Comparison of ENCODE assay signal across 23 mouse cellular contexts in the genomic region with DNA sequence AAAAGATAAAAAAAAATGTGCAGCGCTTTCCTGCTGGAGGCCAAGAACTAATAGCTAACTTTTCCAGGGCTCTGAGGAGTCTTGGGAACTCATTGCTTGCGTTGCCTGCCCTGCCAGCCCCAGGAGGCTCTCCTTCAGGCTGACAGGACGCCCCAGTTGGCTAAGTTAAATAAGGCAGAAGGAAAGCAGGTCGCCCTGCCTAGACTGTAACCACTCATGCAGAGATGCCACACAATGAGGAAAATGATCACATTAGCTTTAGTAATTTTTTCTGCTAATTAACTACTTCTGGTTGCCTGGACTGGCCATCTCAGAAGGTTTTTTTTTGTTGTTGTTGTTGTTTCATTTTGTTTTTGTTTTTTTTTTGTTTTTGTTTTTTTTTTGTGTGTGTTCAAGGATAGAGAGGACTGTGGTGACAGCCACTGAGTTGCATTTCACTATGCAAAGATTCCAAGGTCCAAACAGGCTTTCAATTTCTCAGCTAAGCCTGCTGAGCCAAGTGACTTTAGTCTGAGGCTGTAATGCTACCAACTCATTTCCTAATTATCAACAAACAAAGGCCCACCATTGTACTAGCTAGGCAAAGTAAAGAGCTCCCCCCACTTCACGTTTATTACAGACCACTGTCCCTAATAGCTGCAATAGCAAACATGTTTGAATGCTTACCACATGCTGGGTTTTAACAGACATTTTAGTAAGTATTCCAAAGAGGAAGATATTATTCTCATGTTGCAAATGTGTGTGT.
DNase-seq lines count a peak whose midpoint lies in the region; ATAC-seq and TF ChIP-seq lines count a peak whose summit lies in the region.
"Had no signal": no experiment of that assay in that cellular context is flagged by ENCODE, and none has a peak within 500 bp of the region (broad histone marks: within the 10 kb centered on the region; RNA-seq: fewer than 3 reads in every experiment).

No protein-coding gene starts in this region.

- peak; percentile 21 for DNase-seq in embryonic facial prominence, embryonic 14.5 days (ENCODE audit: low spot score)
- no peak for DNase-seq in embryonic facial prominence, embryonic 10.5 days (ENCODE audit: low spot score)
- peak; percentile 24 for DNase-seq in hindbrain, postnatal 0 days (ENCODE audit: low spot score)
- DNase-seq in hindbrain, embryonic 11.5 days (ENCODE audit: low spot score) = no peak
- peak; percentile 52 for DNase-seq in Muller cell, postnatal 12 days (ENCODE audit: inconsistent ontology term)
- DNase-seq in brain, adult 2 months (ENCODE audit: low read depth, low spot score) = peak; percentile 6
- DNase-seq in liver = no peak
- DNase-seq: cerebellum, adult 8-10 months; forebrain, postnatal 0 days; gastrocnemius, postnatal 10 days; heart, postnatal 14 days; kidney, adult 18-20 months; kidney, postnatal 4 days; lung, adult 2 months; lung, postnatal 10 days; right cerebral cortex, postnatal 25 days had no signal

- H3K9me3 ChIP-seq in embryonic facial prominence, embryonic 14.5 days (ENCODE audit: control insufficient read depth, low read length) = no peaks in the 10 kb centered on the region
- H3K9me3 ChIP-seq in embryonic facial prominence, embryonic 10.5 days = no peaks in the 10 kb centered on the region
- H3K9me3 ChIP-seq in hindbrain, postnatal 0 days (ENCODE audit: low read length) = no peaks in the 10 kb centered on the region
- H3K9me3 ChIP-seq in hindbrain, embryonic 11.5 days (ENCODE audit: control insufficient read depth, low read length) = no peaks in the 10 kb centered on the region
- no peaks in the 10 kb centered on the region for H3K9me3 ChIP-seq in heart, embryonic 12.5 days (replicated peaks)
- H3K9me3 ChIP-seq: hindbrain, embryonic 13.5 days; limb, embryonic 10.5 days; limb, embryonic 15.5 days; stomach, embryonic 15.5 days had no signal

- no peak overlapping the region for H3K4me2 ChIP-seq in embryonic facial prominence, embryonic 14.5 days (ENCODE audit: low read depth, low read length)
- no peak overlapping the region for H3K4me2 ChIP-seq in hindbrain, postnatal 0 days (ENCODE audit: low read depth, low read length)
- H3K4me2 ChIP-seq in hindbrain, embryonic 11.5 days (replicated peaks; ENCODE audit: low read depth, low read length) = no peak overlapping the region
- H3K4me2 ChIP-seq in heart, embryonic 12.5 days = no peak overlapping the region
- H3K4me2 ChIP-seq: hindbrain, embryonic 13.5 days; limb, embryonic 15.5 days; stomach, embryonic 15.5 days had no signal

- no peak overlapping the region for H3K27ac ChIP-seq in embryonic facial prominence, embryonic 14.5 days (replicated peaks; ENCODE audit: low read depth, low read length)
- H3K27ac ChIP-seq in embryonic facial prominence, embryonic 10.5 days (replicated peaks) = no peak overlapping the region
- H3K27ac ChIP-seq in hindbrain, postnatal 0 days = no peak overlapping the region
- H3K27ac ChIP-seq in hindbrain, embryonic 11.5 days (ENCODE audit: low read depth, low read length) = no peak overlapping the region
- no peak overlapping the region for H3K27ac ChIP-seq in heart, embryonic 12.5 days (ENCODE audit: poor library complexity, severe bottlenecking)
- H3K27ac ChIP-seq: hindbrain, embryonic 13.5 days; limb, embryonic 10.5 days; limb, embryonic 15.5 days; liver, embryonic 14.5 days; stomach, embryonic 15.5 days had no signal

- H3K27me3 ChIP-seq in embryonic facial prominence, embryonic 14.5 days (replicated peaks; ENCODE audit: control insufficient read depth, insufficient read depth, low read length) = no peaks in the 10 kb centered on the region
- H3K27me3 ChIP-seq in embryonic facial prominence, embryonic 10.5 days (replicated peaks; ENCODE audit: low read depth, poor library complexity, severe bottlenecking) = no peaks in the 10 kb centered on the region
- no peaks in the 10 kb centered on the region for H3K27me3 ChIP-seq in hindbrain, postnatal 0 days (ENCODE audit: insufficient read depth, low read length)
- H3K27me3 ChIP-seq in hindbrain, embryonic 11.5 days (ENCODE audit: control insufficient read depth, insufficient read depth, low read length) = no peaks in the 10 kb centered on the region
- no peaks in the 10 kb centered on the region for H3K27me3 ChIP-seq in heart, embryonic 12.5 days (replicated peaks)
- H3K27me3 ChIP-seq: CH12.LX; hindbrain, embryonic 13.5 days; limb, embryonic 15.5 days; stomach, embryonic 15.5 days had no signal

- no peak overlapping the region for H3K4me3 ChIP-seq in embryonic facial prominence, embryonic 14.5 days (ENCODE audit: low read depth, low read length)
- no peak overlapping the region for H3K4me3 ChIP-seq in embryonic facial prominence, embryonic 10.5 days
- no peak overlapping the region for H3K4me3 ChIP-seq in hindbrain, postnatal 0 days (ENCODE audit: low read length)
- no peak overlapping the region for H3K4me3 ChIP-seq in hindbrain, embryonic 11.5 days (ENCODE audit: low read depth, low read length)
- no peak overlapping the region for H3K4me3 ChIP-seq in heart, embryonic 12.5 days
- H3K4me3 ChIP-seq: hindbrain, embryonic 13.5 days; limb, embryonic 10.5 days; limb, embryonic 15.5 days; stomach, embryonic 15.5 days had no signal

- no peak for TF ChIP-seq CTCF in hindbrain, postnatal 0 days (IDR thresholded peaks at IDR 0.05; ENCODE audit: low read depth)

- no peaks in the 10 kb centered on the region for H3K4me1 ChIP-seq in embryonic facial prominence, embryonic 14.5 days (ENCODE audit: control insufficient read depth, insufficient read depth, low read length)
- peaks cover 4% of the 10 kb centered on the region for H3K4me1 ChIP-seq in embryonic facial prominence, embryonic 10.5 days
- no peaks in the 10 kb centered on the region for H3K4me1 ChIP-seq in hindbrain, postnatal 0 days (ENCODE audit: insufficient read depth, low read length)
- no peaks in the 10 kb centered on the region for H3K4me1 ChIP-seq in hindbrain, embryonic 11.5 days (replicated peaks; ENCODE audit: control insufficient read depth, insufficient read depth, low read length)
- no peaks in the 10 kb centered on the region for H3K4me1 ChIP-seq in heart, embryonic 12.5 days (replicated peaks)
- H3K4me1 ChIP-seq: limb, embryonic 15.5 days; stomach, embryonic 15.5 days had no signal

- 27% methylated on average over 5 of the region's 5 CpGs for WGBS in embryonic facial prominence, embryonic 14.5 days
- WGBS in embryonic facial prominence, embryonic 10.5 days = 24% methylated on average over 5 of the region's 5 CpGs
- WGBS in hindbrain, postnatal 0 days = 19% methylated on average over 5 of the region's 5 CpGs
- 35% methylated on average over 5 of the region's 5 CpGs for WGBS in hindbrain, embryonic 11.5 days
- WGBS in heart, embryonic 12.5 days = 47% methylated on average over 5 of the region's 5 CpGs

- no peak for ATAC-seq in embryonic facial prominence, embryonic 14.5 days (ENCODE audit: low read depth)
- no peak for ATAC-seq in hindbrain, postnatal 0 days
- ATAC-seq in hindbrain, embryonic 11.5 days (ENCODE audit: low FRiP score) = no peak
- ATAC-seq in heart, embryonic 12.5 days (ENCODE audit: insufficient number of reproducible peaks, low FRiP score) = no peak
- ATAC-seq: forebrain, postnatal 0 days had no signal

- no peak overlapping the region for H3K9ac ChIP-seq in embryonic facial prominence, embryonic 14.5 days (ENCODE audit: low read depth, low read length)
- H3K9ac ChIP-seq in hindbrain, postnatal 0 days (replicated peaks; ENCODE audit: low read length) = no peak overlapping the region
- no peak overlapping the region for H3K9ac ChIP-seq in hindbrain, embryonic 11.5 days (ENCODE audit: low read depth, low read length)
- no peak overlapping the region for H3K9ac ChIP-seq in heart, embryonic 12.5 days
- H3K9ac ChIP-seq: forebrain, postnatal 0 days; hindbrain, embryonic 13.5 days; limb, embryonic 15.5 days; liver, embryonic 14.5 days; stomach, embryonic 15.5 days had no signal

- H3K36me3 ChIP-seq in embryonic facial prominence, embryonic 14.5 days (ENCODE audit: control insufficient read depth, insufficient read depth, low read length) = no peaks in the 10 kb centered on the region
- H3K36me3 ChIP-seq in embryonic facial prominence, embryonic 10.5 days (replicated peaks) = no peaks in the 10 kb centered on the region
- H3K36me3 ChIP-seq in hindbrain, postnatal 0 days (ENCODE audit: insufficient read depth, low read length) = no peaks in the 10 kb centered on the region
- H3K36me3 ChIP-seq in hindbrain, embryonic 11.5 days (ENCODE audit: control insufficient read depth, insufficient read depth, low read length) = no peaks in the 10 kb centered on the region
- no peaks in the 10 kb centered on the region for H3K36me3 ChIP-seq in heart, embryonic 12.5 days
- H3K36me3 ChIP-seq: hindbrain, embryonic 13.5 days; limb, embryonic 10.5 days; limb, embryonic 15.5 days; stomach, embryonic 15.5 days had no signal

Comparison
In these comparisons a context has a peak if more than half of its experiments do, and no peak if none do; other contexts are left out.
1. DNase-seq: peak in embryonic facial prominence, embryonic 14.5 days (single experiment), hindbrain, postnatal 0 days (single experiment), Muller cell, postnatal 12 days (single experiment) and brain, adult 2 months (single experiment); none in embryonic facial prominence, embryonic 10.5 days (single experiment), hindbrain, embryonic 11.5 days (single experiment) and liver (single experiment).